Mouse (Mus musculus) C3H10T1/2 (cell line): ENCODE measurements around the gene Smim10l1. TPM values are rescaled to one million over a fixed set of nuclear protein-coding genes. Genes with fewer than 3 reads are reported as not detected.

ENCODE experiments used
- polyA plus RNA-seq, 2 experiments: library from polyadenylated mRNA; unstranded; fragments of >200 nt; fragmentation: generic; extraction: Trizol; gene quantifications; one replicate each; pipeline ENCODE4 v1.2.1; 2012; ENCODE audit warnings: missing spikeins in 2 of 2

The Smim10l1 gene
- 10 to 100 TPM in 1 of 2 experiments, 1 to 10 TPM in 1; 1.8 to 17.7 TPM for polyA plus RNA-seq

GRCm38 (mm10) chr6:133104609-133104921 lies at the start of gene Smim10l1:
Gene Smim10l1 (plus strand): TSS chr6:133104909.

DNA sequence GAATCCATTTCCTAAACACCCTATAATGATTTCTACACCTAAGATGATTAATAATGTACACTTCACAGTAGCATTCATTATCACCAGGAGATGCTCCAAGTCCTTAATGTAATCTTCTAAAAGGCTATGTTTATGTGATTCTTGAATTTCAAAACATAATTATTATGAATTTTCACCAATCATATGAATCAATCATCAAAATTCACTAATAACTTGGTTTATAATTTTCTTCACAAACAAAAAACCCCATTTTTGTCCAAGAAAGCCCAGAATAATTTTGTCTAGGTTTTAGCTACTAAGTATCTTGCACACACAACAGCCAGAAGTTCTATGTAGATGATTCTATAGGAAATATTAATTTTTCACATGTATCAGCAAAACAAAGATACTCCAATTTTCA lies 49.0 kb upstream of the Smim10l1 start, which contains the start of gene Tas2r140:
Gene Tas2r140, minus strand, starts transcription at position 101 of the 400 bp plus-strand sequence.

Other genes starting within 250 kb of the Smim10l1 start
- gene Tas2r116, start 249.5 kb upstream of the Smim10l1 start, polyA plus RNA-seq: not detected
- gene Tas2r110, start 236.9 kb upstream of the Smim10l1 start, polyA plus RNA-seq: not detected
- gene Tas2r113, start 211.9 kb upstream of the Smim10l1 start, polyA plus RNA-seq: not detected
- not detected for gene Tas2r125, start 195.3 kb upstream of the Smim10l1 start, polyA plus RNA-seq
- not detected for gene Tas2r129, start 153.8 kb upstream of the Smim10l1 start, polyA plus RNA-seq
- gene Tas2r131, start 147.0 kb upstream of the Smim10l1 start, polyA plus RNA-seq: not detected
- gene Tas2r109, start 123.9 kb upstream of the Smim10l1 start, polyA plus RNA-seq: not detected
- not detected for gene Tas2r103, start 67.8 kb upstream of the Smim10l1 start, polyA plus RNA-seq
- gene Tas2r140, start 49.1 kb upstream of the Smim10l1 start, polyA plus RNA-seq: not detected
- gene 5530400C23Rik, start 187.3 kb downstream of the Smim10l1 start, polyA plus RNA-seq: not detected